Mouse (Mus musculus): ENCODE results near the gene Gm1043. TPM values are rescaled to one million over a fixed set of nuclear protein-coding genes. Genes with fewer than 3 reads are reported as not detected.

Gm1043 gene
- polyA plus RNA-seq, 1 experiment: 0.38 TPM

DNA sequence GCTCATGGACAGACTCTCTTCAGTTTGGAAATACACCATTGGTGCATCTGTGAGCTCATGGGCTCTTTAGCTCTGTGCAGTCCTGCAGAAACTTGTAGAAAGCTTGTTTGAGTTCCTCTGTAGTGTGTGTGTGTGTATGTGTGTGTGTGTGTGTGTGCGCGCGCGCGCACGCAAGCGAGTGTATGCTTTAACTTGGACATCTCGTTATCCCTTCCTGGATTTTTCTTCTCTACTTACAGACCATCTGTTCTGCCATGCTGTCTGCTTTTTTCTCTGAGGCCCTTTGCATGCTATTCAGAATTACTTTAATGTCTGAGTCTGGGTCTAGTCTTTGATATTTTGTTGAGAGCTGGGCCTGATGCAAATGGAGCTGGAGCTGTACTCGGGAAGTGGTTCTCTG, 1.3 kb upstream of the Gm1043 start:
- WGBS: 88% methylated on average over 9 of the region's 9 CpGs
- Histone ChIP-seq H3K4me3 (replicated peaks; ENCODE audit: extremely low read depth, low read depth, low read length) (no peak overlapping the region), H3K4me1 (ENCODE audit: control insufficient read depth, insufficient read depth, low read length) (no peaks in the 10 kb centered on the region)
- no peak for DNase-seq
- no peak for TF ChIP-seq CTCF (IDR thresholded peaks at IDR 0.05; ENCODE audit: insufficient read depth, low read length)
- TF ChIP-seq POLR2A (IDR thresholded peaks at IDR 0.05; ENCODE audit: borderline replicate concordance, extremely low read depth, low read depth, low read length): no peak

DNA sequence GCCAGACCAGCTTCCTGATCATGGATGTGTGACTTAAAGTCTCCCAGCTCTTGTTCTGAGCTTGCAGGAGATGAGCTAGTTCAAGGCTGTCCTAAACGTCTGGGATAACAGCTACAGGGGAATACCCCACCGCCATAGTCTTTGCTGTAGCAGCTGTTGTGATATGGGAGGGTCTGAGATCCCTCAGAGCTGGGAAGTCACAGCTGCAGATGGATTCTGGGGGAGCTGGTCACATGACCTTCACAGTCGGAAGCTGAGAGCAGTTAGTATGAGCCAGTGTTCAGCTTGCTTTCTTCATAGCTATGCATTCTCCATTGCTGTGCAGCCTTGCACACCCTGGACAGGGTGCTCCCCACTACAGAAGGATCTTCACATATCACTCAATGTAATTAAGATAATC, 748 bp downstream of the Gm1043 start:
- H3K4me3 ChIP-seq (replicated peaks; ENCODE audit: extremely low read depth, low read depth, low read length): no peak overlapping the region
- no peak for DNase-seq
- H3K4me1 ChIP-seq (ENCODE audit: control insufficient read depth, insufficient read depth, low read length): no peaks in the 10 kb centered on the region
- TF ChIP-seq CTCF (IDR thresholded peaks at IDR 0.05; ENCODE audit: insufficient read depth, low read length): no peak
- TF ChIP-seq POLR2A (IDR thresholded peaks at IDR 0.05; ENCODE audit: borderline replicate concordance, extremely low read depth, low read depth, low read length): no peak
- 63% methylated on average over 3 of the region's 3 CpGs for WGBS

DNA sequence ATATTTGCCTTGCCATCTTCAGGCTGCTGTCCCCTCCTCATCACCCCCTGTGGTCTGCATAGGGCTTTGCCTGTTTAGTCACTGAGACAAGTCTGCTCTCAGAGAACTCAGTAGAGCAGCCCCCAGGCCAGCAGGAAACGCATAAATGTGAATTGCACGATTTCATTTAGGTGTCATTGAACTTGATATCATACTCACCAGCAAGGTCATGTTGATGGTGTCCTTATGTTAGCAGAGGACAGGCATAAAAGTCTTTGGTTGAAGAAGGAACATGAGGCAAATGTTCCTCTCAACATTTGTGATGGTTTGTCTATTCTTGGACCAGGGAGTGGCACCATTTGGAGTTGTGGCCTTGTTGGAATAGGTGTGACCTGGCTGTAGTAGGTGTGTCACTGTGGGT, 2.6 kb downstream of the Gm1043 start:
- no peaks in the 10 kb centered on the region for H3K4me1 ChIP-seq (ENCODE audit: control insufficient read depth, insufficient read depth, low read length)
- no peak for TF ChIP-seq CTCF (IDR thresholded peaks at IDR 0.05; ENCODE audit: insufficient read depth, low read length)
- TF ChIP-seq POLR2A (IDR thresholded peaks at IDR 0.05; ENCODE audit: borderline replicate concordance, extremely low read depth, low read depth, low read length): no peak
- no peak for DNase-seq
- H3K4me3 ChIP-seq (replicated peaks; ENCODE audit: extremely low read depth, low read depth, low read length): no peak overlapping the region
- 47% methylated on average over 2 of the region's 2 CpGs for WGBS

DNA sequence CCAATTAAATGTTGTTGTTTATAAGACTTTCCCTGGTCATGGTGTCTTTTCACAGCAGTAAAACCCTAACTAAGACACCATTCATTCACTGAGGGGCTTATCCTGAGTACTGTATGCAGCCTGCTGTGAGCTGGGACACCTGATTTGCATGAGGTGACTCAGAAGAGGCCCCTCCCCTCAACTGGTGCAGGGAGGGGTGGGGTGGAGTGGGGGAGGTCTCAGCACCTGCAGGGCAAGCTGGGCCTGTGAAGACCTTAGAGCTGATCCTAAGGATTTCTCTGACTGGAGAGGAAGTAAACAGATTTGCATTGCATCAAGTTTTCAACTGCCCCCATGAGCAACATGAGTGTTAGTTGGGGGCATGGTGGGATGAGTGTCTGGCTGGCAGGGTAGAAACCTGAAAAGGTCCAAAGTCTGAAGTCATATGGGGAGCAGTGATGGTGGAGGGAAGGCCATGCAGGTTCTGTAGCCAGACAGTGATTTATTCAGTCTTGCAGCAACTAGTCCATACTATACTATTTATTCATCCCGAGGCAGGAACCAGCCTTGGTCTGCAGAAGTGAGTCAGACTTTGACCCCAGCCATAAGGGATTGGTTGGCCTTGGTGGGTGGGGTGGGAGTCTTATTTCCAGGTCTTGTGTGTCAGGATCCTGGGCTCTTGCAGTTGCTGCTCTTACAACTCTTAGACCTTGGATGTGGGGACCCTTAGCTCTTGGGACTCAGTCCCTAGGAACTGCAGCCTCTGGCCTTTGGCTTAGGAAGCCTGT, 3.4 kb downstream of the Gm1043 start:
- 48% methylated on average over 1 of the region's 1 CpGs for WGBS
- H3K4me3 ChIP-seq (replicated peaks; ENCODE audit: extremely low read depth, low read depth, low read length): no peak overlapping the region

DNA sequence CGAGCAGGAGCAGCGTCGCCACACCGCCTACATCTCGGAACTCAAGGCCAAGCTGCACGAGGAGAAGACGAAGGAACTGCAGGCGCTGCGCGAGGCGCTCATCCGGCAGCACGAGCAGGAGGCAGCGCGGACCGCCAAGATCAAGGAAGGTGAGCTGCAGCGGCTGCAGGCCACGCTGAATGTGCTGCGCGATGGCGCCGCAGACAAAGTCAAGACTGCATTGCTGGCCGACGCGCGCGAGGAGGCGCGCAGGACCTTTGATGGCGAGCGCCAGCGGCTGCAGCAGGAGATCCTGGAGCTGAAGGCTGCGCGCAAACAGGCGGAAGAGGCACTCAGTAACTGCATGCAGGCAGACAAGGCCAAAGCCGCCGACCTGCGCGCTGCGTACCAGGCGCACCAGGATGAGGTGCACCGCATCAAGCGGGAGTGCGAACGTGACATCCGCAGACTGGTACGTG, 6.0 kb downstream of the Gm1043 start:
- TF ChIP-seq CTCF (IDR thresholded peaks at IDR 0.05; ENCODE audit: insufficient read depth, low read length): no peak
- TF ChIP-seq POLR2A (IDR thresholded peaks at IDR 0.05; ENCODE audit: borderline replicate concordance, extremely low read depth, low read depth, low read length): no peak
- H3K4me1 ChIP-seq (ENCODE audit: control insufficient read depth, insufficient read depth, low read length): no peaks in the 10 kb centered on the region
- H3K4me3 ChIP-seq (replicated peaks; ENCODE audit: extremely low read depth, low read depth, low read length): no peak overlapping the region
- WGBS: 12% methylated on average over 47 of the region's 47 CpGs
- no peak for DNase-seq

More for the DNA sequence above, 3.4 kb downstream of the Gm1043 start:
- DNase-seq: no peak
- TF ChIP-seq POLR2A (IDR thresholded peaks at IDR 0.05; ENCODE audit: borderline replicate concordance, extremely low read depth, low read depth, low read length): no peak
- TF ChIP-seq CTCF (IDR thresholded peaks at IDR 0.05; ENCODE audit: insufficient read depth, low read length): no peak
- H3K4me1 ChIP-seq (ENCODE audit: control insufficient read depth, insufficient read depth, low read length): no peaks in the 10 kb centered on the region

DNA sequence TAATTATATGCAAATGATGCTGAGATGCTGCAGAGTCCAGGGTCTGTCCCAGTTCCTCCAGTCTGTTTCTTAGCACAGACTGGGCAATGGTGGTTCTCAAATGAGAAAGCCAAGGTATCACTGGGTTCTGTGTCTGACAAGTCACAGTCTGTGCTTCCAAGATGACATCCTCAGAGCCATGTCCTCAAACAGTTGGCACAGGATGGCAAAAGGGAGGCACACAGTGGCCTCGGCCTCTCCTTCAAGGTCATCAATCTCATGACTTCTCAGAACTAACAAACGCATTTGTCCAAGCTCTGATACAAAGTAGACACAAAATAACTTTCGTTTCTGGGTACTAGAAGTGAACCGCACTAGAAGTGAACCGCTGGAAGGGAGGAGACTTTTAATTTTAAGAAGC, 9.8 kb downstream of the Gm1043 start:
- TF ChIP-seq CTCF (IDR thresholded peaks at IDR 0.05; ENCODE audit: insufficient read depth, low read length) (no peak), POLR2A (IDR thresholded peaks at IDR 0.05; ENCODE audit: borderline replicate concordance, extremely low read depth, low read depth, low read length) (no peak)
- 78% methylated on average over 5 of the region's 5 CpGs for WGBS
- DNase-seq: no peak
- Histone ChIP-seq H3K4me1 (ENCODE audit: control insufficient read depth, insufficient read depth, low read length) (no peaks in the 10 kb centered on the region), H3K4me3 (replicated peaks; ENCODE audit: extremely low read depth, low read depth, low read length) (no peak overlapping the region)

DNA sequence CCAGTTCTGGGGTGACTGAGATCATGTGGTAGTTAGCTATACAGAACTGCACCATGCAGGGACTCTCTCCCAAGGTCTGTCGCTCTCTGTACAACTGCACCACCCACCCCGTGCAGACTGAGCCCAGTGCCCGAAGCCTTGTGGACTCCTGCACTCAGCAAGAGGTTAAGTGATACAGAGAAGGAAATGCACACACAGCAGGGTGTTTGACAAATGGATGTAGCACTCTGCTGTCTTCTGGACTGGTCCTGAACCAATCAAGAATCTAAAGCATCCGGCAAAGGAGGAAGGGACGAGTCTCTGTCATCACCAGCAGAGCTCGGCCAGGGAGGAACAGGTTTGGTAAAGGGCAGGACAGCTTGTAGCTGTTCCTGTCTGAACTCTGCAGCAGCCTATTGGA, 12.4 kb downstream of the Gm1043 start:
- 48% methylated on average over 6 of the region's 6 CpGs for WGBS
- H3K4me1 ChIP-seq (ENCODE audit: control insufficient read depth, insufficient read depth, low read length): no peaks in the 10 kb centered on the region
- DNase-seq: no peak
- TF ChIP-seq POLR2A (IDR thresholded peaks at IDR 0.05; ENCODE audit: borderline replicate concordance, extremely low read depth, low read depth, low read length): no peak
- TF ChIP-seq CTCF (IDR thresholded peaks at IDR 0.05; ENCODE audit: insufficient read depth, low read length): no peak
- no peak overlapping the region for H3K4me3 ChIP-seq (replicated peaks; ENCODE audit: extremely low read depth, low read depth, low read length)

DNA sequence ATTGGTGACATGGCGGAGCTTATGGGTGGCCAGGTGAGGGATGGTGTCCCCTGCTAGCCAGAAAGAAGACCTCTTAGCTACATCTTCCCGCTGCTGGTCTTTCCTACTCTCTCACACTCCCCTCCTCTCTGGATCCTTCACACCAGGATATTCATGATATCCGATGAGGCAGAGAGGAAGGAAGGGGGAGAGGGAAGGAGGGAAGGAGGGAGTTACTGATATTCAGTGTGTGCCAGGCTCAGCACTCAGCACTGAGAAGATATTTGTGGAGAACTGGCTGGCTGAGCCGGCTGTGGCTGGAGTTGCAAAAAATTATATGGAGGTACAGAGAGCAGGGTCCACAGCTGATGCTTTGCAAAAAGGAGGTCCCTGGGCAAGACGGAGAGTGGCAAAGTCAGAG, 15.6 kb downstream of the Gm1043 start:
- no peak for TF ChIP-seq CTCF (IDR thresholded peaks at IDR 0.05; ENCODE audit: insufficient read depth, low read length)
- TF ChIP-seq POLR2A (IDR thresholded peaks at IDR 0.05; ENCODE audit: borderline replicate concordance, extremely low read depth, low read depth, low read length): no peak
- Histone ChIP-seq H3K4me1 (ENCODE audit: control insufficient read depth, insufficient read depth, low read length) (no peaks in the 10 kb centered on the region), H3K4me3 (replicated peaks; ENCODE audit: extremely low read depth, low read depth, low read length) (no peak overlapping the region)
- DNase-seq: no peak
- 60% methylated on average over 5 of the region's 5 CpGs for WGBS

DNA sequence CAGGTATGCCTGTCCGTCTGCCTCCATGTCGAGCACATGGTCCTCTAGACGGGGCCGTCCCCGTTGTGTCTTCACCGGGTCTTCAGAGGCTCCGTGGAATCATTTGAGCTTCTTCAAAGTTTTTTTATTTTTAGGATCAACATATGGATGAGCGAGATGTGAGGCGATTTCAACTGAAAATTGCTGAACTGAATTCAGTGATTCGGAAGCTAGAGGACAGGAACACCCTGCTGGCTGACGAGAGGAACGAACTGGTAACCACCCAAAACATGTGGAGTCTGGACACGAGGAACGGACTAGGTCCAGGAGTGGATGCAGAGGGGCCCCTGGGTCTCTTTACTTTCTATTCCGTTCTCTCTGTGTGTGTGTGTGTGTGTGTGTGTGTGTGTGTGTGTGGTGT, 16.5 kb downstream of the Gm1043 start:
- DNase-seq: no peak
- no peak overlapping the region for H3K4me3 ChIP-seq (replicated peaks; ENCODE audit: extremely low read depth, low read depth, low read length)
- WGBS: 66% methylated on average over 15 of the region's 15 CpGs
- TF ChIP-seq POLR2A (IDR thresholded peaks at IDR 0.05; ENCODE audit: borderline replicate concordance, extremely low read depth, low read depth, low read length): no peak
- TF ChIP-seq CTCF (IDR thresholded peaks at IDR 0.05; ENCODE audit: insufficient read depth, low read length): no peak
- no peaks in the 10 kb centered on the region for H3K4me1 ChIP-seq (ENCODE audit: control insufficient read depth, insufficient read depth, low read length)

DNA sequence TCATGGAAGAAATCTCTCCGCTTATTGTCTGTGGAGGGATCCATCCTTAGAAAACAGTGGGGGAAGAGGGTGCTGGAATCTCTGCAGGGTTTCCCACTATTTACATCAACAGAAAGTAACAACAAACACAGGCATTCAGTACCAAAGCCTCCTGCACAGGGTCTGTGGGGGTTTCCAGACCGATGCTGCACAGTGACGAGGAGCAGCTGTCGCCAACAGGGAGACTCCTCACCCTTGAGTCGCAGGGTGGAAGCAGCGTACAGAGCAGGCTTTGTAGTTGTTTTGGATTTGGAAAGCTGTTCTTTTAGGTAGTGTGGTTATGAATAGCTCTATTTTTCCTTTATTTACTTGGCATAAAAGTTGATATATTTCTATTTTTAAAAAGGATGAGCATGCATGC, 16.9 kb downstream of the Gm1043 start:
- no peak overlapping the region for H3K4me3 ChIP-seq (replicated peaks; ENCODE audit: extremely low read depth, low read depth, low read length)
- DNase-seq: no peak
- WGBS: 37% methylated on average over 6 of the region's 6 CpGs
- no peaks in the 10 kb centered on the region for H3K4me1 ChIP-seq (ENCODE audit: control insufficient read depth, insufficient read depth, low read length)
- TF ChIP-seq POLR2A (IDR thresholded peaks at IDR 0.05; ENCODE audit: borderline replicate concordance, extremely low read depth, low read depth, low read length): no peak
- no peak for TF ChIP-seq CTCF (IDR thresholded peaks at IDR 0.05; ENCODE audit: insufficient read depth, low read length)

Measured in lung, adult 2 months (tissue).